Mouse (Mus musculus): Measurements from ENCODE around the gene Chadl.

DNA sequence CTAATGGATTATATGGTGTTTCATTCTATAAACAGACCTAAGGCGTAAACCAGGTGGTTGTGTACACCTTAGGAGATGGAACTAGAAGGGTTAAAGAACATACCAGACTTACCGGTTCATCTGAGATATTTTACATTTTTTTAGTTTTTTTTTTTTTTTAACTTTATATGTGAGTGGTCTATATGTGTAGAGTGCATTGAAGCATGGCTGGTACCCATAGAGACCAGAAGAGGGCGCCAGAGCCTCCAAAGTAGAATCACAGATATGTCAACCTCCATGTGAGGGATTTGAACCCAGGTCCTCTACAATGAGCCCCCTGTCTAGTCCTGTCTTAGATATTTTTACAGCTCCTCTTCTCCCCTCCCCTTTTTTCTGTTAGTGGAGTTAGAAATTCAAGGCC lies 760 bp upstream of the Chadl start:
- TF ChIP-seq CTCF (IDR thresholded peaks at IDR 0.05; ENCODE audit: insufficient read depth, low read length) (peak; percentile 43; the same call in 1 of the 2 replicates), POLR2A (IDR thresholded peaks at IDR 0.05; ENCODE audit: borderline replicate concordance, extremely low read depth, low read depth, low read length) (no peak)

All from lung, adult 2 months (tissue).